Mouse (Mus musculus): ENCODE measurements at regions not wholly inside any gene's neighbourhood (a gene's known extent, or its start where the extent isn't known, plus 50 kb on each side); places are given as distances from the start of the nearest gene placed in this dataset.
A peak's percentile ranks its signal among the peaks of the same experiment; 100 is the strongest.

DNA sequence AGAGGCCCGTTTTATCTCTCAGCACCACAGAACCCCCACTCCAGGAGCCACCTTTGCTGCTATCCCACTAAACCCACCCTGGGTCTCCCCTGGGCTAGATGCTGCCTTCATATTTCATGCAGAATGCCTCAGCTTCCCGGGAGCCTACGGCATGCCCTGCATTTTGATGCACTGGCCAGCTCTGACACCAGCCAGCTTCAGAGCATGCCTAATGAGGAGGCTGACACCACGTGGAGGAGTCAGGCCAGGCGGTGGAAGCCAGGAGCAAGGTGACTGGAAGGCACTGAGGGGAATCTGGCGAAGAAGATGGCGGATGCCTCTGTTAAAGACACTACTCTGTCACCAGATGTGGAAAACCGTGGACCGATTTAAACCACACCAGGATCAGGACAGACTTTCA lies 567.2 kb downstream of the Ccdc171 start:
- no peak for DNase-seq (ENCODE audit: low read depth, low spot score)
- WGBS: 77% methylated on average over 9 of the region's 9 CpGs

DNA sequence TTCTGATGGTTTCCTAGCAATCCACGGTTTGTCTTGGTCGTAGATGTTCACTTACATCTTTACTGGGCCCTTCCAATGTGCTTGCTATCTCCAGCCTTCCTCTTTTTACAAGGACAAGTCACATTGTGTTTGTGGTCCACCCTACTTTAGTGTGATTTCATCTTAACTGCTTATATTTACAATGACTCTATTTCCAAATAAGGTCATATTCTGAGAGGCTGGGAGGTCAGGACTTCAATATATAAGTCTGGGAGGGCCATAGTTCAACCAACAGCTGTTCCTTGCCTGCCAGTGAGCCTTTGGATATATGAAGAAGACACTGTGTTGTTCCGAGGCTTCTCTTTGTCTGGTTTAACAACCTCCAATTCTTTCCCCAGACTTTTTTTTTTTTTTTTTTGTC lies 569.9 kb downstream of the Ccdc171 start:
- no peak for DNase-seq (ENCODE audit: low read depth, low spot score)
- 62% methylated on average over 3 of the region's 3 CpGs for WGBS

DNA sequence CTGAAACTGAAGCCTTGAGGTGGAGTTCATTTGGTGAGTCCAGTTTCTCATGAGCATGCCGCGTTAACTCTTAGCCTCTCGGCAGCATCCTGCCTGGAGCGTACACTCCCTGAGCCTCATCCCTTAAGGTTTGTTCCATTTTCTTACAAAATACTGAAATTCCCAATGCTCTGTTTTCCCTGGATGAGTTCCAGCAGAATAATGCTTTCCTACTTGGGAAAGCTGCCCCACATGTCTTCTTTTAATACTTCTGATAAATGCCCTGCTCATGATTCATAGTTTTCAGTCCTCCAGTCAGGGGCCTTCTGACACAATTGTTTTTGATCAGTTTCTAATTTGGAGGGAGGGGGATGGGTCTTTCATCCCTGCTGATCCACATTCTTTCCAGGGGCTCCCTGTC lies 570.7 kb downstream of the Ccdc171 start:
- WGBS: 93% methylated on average over 4 of the region's 4 CpGs
- DNase-seq (ENCODE audit: low read depth, low spot score): no peak

DNA sequence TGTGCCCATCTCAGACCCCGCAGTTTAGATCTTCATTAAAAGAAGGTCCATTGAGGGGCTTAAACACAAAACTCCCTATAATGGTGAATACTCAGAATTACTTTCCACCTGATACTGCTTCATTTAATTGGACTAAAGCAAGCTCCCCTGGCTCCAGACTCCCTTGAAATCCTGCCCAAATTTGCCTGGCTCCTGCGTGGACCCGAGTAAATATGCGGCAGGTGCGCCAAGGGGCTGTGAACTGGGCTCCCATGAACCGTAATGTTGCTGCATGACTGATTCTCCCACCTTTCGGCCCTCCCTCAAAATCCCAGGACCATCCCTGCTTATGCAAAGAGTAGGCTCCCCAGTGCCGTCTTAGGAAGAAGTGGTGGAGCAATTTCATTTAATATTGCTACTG lies 573.7 kb downstream of the Ccdc171 start:
- DNase-seq (ENCODE audit: low read depth, low spot score): no peak
- WGBS: 83% methylated on average over 8 of the region's 8 CpGs

DNA sequence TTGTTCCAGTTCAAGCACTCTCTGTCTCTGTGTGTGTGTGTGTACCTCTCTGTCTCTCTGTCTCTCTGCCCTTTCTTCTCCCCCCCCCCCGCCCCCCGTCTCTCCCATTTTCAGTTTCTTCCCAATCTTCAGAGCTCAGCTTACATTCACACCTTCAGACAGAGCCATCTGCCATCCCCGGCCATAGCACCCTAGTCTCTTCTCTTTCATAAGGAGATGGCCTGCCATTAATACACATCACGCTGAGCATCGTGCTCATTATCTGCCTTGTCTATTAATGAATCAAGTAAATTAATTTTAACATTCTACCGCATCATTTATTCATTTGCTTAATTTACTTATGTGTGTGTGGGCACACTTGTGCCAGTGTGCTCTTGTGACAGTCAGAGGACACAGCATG lies 573.2 kb downstream of the Bnc2 start:
- WGBS: 93% methylated on average over 6 of the region's 6 CpGs
- no peak for DNase-seq (ENCODE audit: low read depth, low spot score)

DNA sequence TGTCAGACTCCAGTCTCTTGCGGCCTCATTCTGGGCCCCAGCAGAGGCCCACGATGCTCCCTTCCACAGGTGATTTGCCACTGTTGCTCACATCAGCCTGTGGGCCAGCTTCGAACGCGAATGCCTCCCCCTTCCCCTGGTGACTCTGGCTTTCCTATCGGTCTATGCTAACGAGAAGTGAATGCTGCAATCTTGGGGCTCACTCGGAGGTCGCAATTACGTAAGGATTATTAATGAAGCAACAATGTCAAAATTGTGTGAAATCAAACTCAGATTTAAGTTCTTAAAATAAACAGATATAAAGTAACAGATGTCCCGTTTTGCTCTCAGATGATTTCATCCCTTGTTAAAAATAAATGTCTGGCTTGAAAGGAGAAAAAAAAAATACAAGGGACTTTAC lies 572.3 kb downstream of the Bnc2 start:
- DNase-seq (ENCODE audit: low read depth, low spot score): no peak
- 62% methylated on average over 11 of the region's 11 CpGs for WGBS

DNA sequence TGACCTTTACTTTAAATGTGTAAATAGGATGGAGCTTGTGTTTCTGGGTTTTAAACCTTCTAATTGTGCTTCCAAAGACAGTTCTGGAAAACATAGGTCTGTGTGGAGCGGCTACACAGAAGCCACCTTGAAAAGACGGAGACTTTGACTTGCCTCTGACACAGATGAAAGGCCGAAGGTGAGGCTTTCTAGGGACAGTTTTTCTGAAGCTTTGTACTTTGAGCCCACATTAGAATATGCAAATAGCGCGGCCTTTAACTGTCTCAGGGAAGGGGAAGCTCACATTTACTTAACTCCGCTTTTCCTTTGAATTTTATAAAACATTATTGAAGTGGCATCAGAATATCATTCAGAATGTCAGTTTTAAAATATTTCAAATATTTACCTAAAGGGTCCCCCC lies 566.5 kb downstream of the Bnc2 start:
- DNase-seq (ENCODE audit: low read depth, low spot score): peak; percentile 18
- 39% methylated on average over 6 of the region's 6 CpGs for WGBS

DNA sequence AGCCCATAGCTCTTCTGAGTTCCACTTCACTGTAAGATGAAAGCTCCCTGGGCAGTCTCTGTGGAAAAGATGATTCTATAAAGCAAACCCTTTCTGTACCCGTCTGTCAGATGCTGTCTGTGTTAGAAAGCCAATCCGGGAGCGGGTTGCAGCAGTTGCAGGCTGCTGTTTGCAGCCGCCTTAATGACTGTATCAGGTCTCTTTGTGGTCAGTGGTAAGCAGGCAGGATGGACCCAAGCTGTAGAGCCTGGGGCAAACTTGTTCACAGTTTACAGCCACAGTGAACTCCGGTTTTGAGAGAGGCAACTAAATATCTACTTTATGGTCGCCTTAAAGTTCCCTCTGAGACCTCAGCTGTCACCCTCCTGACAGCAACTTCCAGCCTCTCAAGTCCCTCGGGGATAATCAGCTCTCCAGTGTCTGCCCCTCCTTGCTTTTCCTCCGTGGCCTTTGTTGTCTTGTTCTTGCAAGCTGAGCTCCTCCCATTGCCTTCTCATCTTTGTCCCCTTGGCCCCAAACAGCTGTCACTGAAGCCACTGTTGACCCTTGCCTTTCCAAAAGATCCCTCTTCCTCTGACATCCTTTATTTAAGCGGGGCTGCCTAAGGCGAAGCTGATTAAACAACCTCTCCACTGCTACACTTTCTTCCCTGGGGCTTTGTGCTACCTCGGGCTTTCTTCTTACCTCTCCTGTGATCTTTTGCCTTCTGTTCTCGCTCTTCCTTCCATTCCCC lies 565.1 kb downstream of the Bnc2 start:
- no peak for DNase-seq (ENCODE audit: low read depth, low spot score)
- 50% methylated on average over 12 of the region's 12 CpGs for WGBS

DNA sequence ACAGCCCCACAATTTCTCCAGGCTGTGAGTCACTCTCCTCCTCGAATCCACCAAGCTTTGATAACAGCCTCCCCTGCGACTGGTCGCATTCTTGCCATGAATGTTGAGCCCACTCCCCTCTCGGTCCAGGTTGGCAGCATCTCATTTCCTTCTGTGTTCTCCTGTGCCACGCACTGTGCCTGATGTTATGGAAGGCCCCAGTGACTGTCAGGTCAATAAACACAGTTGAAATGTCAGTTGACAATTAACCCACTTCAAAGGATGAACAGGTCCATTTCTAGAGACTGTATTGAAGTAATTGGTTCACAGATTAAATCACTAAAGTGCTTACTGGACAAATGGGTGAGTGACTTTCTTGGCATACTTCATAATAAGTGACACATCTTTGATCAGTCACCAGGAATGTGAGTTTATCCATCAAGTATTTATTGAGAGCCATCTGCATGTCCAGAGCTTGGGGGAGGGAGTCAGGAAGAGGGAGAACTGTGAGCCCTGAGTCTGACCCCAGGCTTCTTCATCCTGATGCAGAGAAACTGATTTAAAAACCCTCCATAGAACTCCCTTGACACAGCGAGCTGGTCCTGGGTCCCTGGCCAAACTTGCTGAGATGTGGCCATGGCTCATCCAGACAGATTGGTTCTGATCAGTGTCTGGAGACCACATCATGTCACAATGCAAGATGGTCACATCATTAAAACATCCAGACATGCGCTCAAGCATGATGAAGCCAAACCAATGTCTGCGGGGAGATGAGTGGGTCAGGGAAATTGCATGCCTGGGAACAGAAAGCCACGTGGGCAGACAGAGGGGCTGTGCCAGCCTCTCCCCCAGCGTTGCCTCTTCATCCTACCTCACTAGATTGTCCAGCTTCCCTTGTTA lies 560.7 kb downstream of the Bnc2 start:
- no peak for DNase-seq (ENCODE audit: low read depth, low spot score)
- 82% methylated on average over 10 of the region's 10 CpGs for WGBS

DNA sequence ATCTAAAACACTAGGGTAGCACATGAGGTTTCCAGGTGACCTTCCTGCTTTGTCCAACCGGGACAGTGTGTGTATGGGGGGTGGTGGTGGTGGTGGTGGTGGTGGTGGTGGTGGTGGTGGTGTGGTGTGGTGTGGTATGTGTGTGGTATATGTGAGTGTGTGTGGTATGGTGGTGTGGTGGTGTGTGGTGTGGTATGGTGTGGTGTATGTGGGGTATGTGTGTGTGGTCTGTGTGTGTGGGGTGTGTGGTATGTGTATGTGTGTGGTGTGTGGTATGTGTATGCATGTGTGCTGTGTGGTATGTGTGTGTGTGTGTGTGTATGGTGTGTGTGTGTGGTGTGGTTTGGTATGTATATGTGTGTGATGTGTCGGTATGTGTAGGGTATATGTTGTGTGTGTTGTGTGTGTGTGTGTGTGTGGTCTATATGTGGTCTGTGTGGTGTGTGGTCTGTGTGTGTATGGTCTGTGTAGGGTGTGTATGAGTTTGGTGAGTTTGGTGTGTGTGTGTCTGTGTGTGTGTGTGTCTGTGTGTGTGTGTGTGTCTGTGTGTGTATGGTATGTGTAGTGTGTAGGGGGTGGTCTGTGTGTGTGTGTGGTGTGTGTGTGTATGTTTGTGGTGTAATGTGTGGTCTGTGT lies 556.7 kb downstream of the Bnc2 start:
- no peak for DNase-seq (ENCODE audit: low read depth, low spot score)
- 89% methylated on average over 2 of the region's 2 CpGs for WGBS

DNA sequence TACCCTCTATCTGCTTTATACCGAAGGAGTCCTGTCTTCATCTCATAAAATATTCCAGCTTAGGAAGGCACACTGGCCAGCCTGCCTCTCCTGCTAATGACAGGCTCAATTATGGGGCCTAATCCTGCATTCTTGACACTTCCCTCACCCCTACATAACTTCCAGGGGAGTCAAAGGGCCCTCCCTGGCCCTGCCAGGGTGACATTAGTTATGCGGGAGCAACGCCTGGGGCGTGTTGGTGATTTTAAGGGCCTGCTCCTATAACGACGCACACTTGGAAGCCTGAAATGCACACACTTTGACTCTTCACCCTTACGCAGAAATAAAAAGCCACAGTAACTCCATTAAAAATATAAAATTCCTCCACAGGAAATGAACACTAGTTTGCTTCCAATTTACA lies 555.5 kb downstream of the Bnc2 start:
- 70% methylated on average over 7 of the region's 7 CpGs for WGBS
- no peak for DNase-seq (ENCODE audit: low read depth, low spot score)

DNA sequence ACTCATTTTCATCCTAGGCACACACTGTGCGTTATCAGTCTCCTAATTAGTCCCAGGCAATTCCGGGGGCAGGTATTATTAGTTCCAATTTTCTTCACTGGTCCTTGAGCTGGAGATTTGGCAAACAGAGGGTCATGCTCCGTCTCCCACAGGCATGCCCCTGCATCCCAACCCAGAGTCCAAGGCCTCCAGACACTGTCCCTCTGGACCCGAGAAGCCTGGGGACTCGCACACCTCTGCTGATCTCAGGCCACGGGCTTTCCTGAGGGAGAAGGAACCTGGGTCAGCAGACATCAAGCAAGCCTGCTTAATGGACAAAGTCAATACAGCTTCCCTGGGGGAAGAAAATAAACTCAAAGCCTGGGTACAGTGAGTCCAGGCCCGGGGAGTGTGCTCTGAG lies 554.7 kb downstream of the Bnc2 start:
- 84% methylated on average over 7 of the region's 7 CpGs for WGBS
- no peak for DNase-seq (ENCODE audit: low read depth, low spot score)

DNA sequence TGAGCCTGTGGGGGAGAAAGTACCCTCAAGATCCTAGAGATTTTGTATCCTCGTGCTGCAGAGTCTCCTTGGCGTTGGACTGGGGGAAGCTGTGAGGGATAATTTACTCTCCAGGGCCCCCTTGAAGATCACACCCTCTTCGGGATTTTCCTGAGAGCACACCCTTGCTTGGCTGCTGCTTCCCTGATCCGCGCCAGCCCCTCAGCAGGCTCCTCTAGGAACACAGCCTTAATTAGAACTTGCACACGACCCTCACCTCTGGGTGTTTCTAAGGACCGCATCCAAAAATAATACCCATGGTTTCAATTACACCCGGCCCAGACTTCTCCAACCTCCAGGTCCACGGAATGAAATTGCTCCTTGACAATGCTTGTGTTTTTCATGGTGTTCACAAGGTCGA lies 553.6 kb downstream of the Bnc2 start:
- no peak for DNase-seq (ENCODE audit: low read depth, low spot score)
- WGBS: 79% methylated on average over 10 of the region's 10 CpGs

DNA sequence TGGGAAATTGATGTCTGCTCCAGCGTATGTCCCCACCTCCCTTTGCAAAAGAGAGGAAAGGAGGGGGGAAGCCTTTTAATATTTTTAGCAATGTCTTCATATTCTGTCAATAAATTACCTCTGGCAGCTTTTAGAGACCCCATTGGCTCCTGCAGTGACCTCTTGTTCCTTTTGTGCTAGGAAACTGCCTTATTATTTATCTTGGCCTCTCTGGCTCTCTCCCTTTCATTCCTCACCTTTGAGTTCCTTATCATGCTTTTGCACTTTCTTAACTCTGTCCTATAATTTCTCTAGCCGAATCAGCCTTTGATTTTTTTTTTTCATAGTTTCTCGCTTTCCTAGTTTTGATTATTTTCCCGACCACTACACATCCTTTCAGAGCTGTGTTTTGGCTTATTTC lies 548.7 kb downstream of the Bnc2 start:
- no peak for DNase-seq (ENCODE audit: low read depth, low spot score)
- 49% methylated on average over 4 of the region's 4 CpGs for WGBS

DNA sequence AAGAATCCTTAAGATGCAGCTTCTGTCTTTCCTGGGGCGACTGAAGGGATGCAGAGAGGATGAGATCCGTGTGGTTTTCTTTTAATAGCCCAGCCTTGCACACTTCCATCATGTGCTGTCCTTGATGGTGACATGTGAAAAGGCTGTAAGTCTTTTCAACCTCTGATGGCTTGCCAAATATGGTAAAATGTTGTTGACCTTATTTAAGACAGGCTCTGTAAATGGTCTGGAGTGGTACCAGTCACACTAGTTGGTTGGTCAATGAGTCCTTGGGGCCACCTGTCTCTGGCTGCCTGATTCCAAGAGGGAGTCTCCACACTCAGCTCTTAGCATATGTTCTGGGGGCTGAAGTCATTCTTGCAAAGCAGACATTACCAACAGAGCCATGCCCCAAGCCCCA lies 547.7 kb downstream of the Bnc2 start:
- no peak for DNase-seq (ENCODE audit: low read depth, low spot score)
- WGBS: 60% methylated on average over 2 of the region's 2 CpGs

DNA sequence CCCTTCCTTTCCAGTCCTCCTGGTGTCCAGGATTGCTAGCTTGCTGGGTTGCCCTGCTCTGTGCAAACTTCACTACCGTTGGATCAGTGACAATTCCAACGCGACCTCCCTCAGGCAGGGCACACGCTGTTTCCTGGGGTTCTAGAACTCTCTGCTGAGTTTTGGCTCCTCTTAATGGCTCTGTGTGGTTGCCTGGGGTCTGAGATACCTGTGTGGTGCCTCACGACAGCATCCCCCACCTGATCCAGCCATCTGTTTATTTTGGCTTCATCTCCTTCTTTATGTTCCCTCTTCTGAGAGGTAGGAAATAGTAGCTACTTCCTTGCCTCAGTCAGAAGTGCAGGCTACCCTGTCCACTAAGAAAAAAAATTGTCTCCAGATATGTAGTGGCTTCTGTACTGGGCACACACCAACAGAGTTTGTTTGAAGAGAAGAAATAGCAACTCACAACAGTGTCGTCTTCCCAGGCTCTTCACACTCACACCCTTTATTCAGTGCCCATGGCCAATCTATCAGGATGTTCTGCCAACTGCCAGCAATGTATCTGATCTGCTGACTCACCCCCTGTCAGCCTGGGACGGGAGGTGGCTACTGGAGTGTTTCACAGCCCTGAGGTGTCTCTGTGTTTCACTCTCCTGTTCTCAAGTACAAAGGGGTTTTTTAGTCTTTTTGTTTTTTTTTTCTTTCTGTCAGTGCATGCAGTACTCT lies 544.1 kb downstream of the Bnc2 start:
- 47% methylated on average over 7 of the region's 7 CpGs for WGBS
- no peak for DNase-seq (ENCODE audit: low read depth, low spot score)

DNA sequence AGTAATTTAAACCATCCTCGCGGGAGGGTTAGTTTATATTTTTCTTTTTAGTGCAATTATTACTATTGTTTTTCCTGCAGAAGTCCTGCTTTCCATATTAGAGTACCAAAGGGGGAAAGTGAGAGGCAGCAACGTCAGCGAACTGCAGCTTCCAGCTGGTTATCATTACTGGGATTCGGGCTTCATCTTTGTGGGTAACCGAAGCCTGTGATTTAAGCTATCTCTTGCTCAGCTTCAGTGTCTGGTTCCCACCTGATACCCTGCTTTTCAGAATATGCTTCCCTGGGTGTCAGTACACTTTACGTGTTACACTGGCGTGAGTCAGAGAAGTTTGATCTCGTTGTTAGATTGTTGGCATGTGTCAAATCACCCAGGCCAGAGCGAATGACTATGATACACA lies 539.3 kb downstream of the Bnc2 start:
- 90% methylated on average over 10 of the region's 10 CpGs for WGBS
- no peak for DNase-seq (ENCODE audit: low read depth, low spot score)

DNA sequence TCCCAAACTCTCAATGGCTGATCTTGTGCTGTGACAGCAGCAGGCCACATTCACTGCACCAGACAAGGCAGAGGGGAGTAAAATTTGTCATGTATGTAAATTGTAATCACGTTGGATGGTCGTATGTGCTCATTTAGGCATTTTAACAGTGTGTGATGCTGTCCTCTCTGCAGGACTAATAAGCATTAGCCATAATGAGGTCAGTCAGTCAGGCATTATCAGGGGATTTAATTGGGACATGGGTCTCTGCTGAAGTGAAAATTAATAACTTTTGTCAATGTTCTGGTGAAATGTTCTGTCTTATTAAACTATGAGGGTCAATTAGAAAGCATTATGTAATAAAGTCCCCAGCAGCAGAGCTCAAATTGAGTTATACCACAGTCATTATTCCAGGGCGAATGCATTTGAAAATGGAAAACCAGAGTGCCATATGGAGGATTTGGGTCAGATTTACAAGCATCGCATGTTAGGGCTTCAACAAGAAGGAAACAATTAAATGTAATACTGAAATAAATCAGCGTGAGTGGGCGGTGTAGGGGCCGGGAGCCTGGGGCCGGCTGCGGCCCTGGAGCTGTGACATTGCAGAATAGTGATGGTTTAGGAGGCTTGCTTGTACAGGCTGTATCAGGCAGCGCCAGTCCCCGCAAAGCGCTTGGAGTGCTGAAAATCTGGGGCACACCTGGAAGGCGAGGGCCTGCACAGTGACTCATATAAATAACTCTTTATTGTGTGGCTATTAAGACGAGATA lies 537.7 kb downstream of the Bnc2 start:
- 62% methylated on average over 14 of the region's 14 CpGs for whole genome bisulfite sequencing
- no peak for DNase-seq (ENCODE audit: low read depth, low spot score)

Data from large intestine, adult 2 months (tissue).